Mouse (Mus musculus) cerebellum, adult 11 months (tissue): ENCODE measurements around the gene Eps8.
A peak's percentile ranks its signal among the peaks of the same experiment; 100 is the strongest.

Experiments used
- DNase-seq: peaks from one replicate; pipeline ENCODE4 v3.0.0; 2022

Eps8 gene

GRCm38 (mm10) chr6:137608160-137608930, 46.3 kb downstream of the Eps8 start:
- DNase-seq, result peak; percentile 94

DNA sequence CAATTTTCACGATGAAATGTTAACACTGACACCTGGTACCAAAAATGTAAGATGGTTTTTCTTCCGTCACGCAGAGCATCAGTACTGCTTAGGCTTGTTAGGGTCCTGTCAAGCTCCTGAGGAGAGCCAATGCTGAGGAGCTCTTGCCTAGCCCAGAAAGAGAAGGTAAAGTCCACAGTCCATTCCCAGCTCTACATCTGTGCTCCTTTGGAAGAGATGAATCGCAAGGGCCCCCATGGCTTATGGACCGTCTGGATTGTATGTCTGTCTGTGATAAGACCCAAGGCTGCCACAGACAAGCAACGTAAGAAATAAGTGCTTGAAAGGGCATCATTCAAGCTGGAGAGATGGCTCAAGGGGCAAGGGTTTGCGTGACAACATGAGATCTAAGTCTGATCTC, 48.1 kb downstream of the Eps8 start:
- no peak for DNase-seq

DNA sequence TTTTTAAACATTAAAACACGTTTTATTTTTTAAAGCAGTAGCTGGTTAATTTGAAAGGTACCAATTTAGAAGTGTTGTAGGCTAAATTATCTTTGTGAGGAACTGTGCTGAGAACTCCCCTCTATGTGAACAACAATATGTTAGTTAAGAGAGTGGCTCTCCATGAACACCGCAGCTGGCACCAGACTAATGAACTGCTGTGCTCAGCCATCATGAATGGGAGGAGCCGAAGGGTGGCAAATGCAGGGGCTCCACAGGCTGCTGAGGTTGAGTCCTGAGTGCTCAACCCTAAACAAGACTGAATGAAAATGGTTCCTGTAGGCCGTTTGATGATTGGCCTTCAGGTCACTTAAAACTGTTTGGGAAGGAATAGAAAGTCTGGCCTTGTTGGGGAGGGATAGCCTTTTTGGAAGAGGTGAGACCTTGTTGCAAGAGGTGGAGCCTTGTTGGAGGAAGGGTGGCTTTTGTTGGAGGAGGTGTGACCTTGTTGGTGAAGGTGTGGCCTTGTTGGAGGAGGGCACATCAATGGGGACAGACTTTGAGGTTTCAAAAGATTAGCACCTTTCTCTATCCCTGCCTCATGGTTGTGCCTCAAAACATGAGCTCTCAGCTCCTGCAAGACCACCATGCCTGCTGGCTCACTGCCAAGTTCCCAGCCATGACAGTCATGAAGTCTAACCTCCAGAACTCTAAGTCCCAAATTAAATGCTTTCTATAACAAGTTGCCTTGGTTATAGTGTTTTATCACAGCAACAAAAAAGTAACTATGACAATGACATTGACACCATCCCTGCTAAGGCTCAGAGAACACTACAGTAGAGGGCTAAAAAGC, 50.0 kb downstream of the Eps8 start:
- no peak for DNase-seq

DNA sequence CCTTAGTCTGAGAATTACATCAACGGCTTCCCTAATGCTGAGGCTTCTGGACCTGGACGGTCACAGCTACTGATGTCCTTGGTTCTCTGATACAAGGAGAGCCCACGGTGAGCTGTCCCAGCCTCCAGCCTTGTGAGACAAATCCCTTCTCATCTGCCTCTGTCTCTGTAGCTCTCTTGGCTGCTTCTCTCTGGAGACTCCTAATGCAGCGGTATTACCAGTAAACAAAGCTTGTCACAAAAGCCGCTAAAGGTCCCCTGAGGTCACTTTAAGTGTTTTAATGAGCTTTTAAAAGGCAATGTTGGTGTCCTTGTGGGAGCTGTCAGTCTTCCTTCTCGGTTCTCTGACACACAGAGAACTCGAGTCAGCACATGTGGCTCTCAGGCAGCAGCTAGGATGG, 56.4 kb downstream of the Eps8 start:
- no peak for DNase-seq

- no peak for DNase-seq
These were observed 57.1 kb downstream of the Eps8 start for GRCm38 (mm10) chr6:137597442-137598058.

DNA sequence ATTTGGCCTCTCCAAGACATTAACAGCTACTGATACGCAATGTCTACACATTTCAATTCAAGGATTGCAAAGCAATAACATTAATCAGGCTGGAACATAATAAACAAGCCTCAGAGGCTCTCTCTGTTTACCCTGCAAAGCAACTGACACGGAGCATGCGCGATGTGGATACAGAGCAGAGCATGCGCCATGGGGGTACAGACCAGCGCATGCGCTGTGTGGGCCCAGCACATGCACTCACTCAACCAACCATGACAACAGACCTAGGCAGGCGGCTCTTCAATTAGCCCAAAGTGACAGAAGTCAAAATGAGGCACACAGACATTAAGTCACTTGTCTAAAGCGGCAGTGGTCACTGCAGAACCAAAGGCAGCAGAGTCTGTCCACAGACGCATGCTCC, 62.1 kb downstream of the Eps8 start:
- DNase-seq, result no peak

GRCm38 (mm10) chr6:137589245-137589618, 65.4 kb downstream of the Eps8 start:
- DNase-seq, result no peak

DNA sequence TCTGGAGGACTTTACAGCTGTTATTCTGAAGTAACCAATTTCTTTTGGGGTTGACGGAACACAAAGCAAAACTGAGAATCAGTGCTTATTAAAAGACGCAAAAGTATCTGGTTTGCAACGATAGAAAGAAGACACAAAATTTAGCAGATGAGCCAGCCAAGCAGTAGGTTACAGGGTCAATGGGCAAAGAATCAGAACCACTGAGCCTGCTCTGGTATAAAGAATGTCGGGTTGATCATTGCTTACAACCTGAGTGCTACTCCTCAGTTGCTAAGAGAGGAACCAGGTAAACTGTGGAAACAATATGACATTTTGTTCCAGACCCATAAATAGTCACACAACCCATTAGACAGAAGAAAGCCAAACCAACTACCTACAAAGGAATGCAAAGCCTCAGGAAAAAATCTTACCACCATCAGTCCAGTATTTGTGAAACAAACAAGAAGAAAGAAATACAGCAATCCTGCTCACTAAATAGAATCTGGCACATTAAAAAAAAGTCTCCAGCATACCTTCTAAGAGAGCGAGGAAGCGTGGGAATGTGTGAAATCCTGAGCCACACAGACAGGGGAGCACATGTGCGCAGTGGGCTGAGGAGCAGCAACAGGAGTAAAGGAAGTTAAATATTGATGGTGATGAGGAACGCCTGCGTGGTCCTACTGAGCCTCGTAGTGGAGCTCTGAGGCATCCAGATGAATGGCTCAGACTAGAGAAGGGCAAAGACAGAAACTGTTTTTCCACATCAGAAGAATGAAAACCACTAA, 66.0 kb downstream of the Eps8 start:
- DNase-seq, result no peak

- DNase-seq, result no peak
These were observed 66.8 kb downstream of the Eps8 start for GRCm38 (mm10) chr6:137587866-137588265.

GRCm38 (mm10) chr6:137585229-137585628, 69.4 kb downstream of the Eps8 start:
- no peak for DNase-seq

DNA sequence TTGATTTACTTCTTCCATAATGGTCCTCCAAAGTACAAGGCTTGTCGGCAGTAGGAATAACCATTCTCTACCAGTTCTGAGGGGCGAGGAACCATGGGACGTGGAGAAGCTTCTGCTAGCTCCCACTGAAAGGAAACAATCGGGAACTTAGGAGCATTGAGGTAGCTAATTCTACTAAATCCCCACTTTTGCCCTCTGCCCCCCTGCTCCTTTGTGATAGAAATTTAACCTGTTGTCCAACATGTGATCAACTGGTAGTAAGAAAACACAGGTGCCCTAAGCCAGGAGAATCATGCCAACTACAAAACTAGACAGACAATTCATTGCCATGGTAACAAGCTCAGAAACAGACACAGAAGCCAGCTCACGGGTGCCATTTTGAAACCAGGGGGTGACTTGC, 71.6 kb downstream of the Eps8 start:
- DNase-seq, result no peak

DNA sequence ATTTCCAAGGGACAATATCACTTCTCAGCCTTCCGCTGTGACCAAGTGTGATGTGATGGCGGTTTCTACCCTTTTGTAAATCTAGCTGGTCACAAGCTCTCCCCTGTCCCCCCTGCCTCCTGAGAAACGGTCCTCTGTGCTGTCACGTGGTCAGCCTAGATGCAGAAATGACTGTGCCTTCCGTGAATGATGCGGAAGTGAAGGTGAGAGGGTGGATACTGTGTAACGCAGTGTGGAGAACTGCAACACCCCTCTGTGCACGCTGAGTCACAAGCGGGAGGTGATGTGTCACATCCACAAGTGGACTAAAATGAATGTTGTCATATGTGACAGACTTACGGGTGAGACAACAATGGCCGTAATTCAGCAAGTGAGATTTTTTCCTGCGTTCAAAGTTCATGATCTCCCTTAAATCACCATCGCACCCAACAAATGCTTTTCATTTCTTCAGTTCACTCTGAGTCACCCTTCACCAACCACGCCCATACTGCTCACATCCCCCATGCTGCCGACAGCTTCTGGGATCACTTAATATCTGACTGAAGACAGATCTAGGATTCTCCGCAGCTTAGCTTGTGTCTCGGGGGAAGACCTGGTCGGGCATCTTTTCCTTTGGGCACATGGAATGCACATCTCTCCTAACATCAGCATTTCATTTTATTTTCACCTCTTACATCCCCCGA, 72.3 kb downstream of the Eps8 start:
- DNase-seq, result no peak

GRCm38 (mm10) chr6:137581331-137582010, 73.2 kb downstream of the Eps8 start:
- no peak for DNase-seq

- DNase-seq, result no peak
These were observed 74.2 kb downstream of the Eps8 start for GRCm38 (mm10) chr6:137580503-137580902.

- no peak for DNase-seq
These were observed 77.9 kb downstream of the Eps8 start for GRCm38 (mm10) chr6:137576670-137577371.

- no peak for DNase-seq
These were observed 78.6 kb downstream of the Eps8 start for GRCm38 (mm10) chr6:137576091-137576490.

- DNase-seq, result no peak
These were observed 80.8 kb downstream of the Eps8 start for GRCm38 (mm10) chr6:137573897-137574296.

GRCm38 (mm10) chr6:137570718-137571131, 84.0 kb downstream of the Eps8 start:
- DNase-seq, result no peak

GRCm38 (mm10) chr6:137570019-137570418, 84.7 kb downstream of the Eps8 start:
- no peak for DNase-seq

- DNase-seq, result no peak
These were observed 85.6 kb downstream of the Eps8 start for GRCm38 (mm10) chr6:137569071-137569470.

- DNase-seq, result no peak
These were observed 88.8 kb downstream of the Eps8 start for GRCm38 (mm10) chr6:137565890-137566289.
